Mouse (Mus musculus): Measurements from ENCODE around the gene Rcvrn.

Gene Rcvrn

GRCm38 (mm10) chr11:67722399-67723156 is 27.5 kb downstream of the Rcvrn start:
- no peak for TF ChIP-seq GATA4 (IDR thresholded peaks at IDR 0.05; ENCODE audit: insufficient replicate concordance, low read length)

GRCm38 (mm10) chr11:67723231-67724013 is 28.3 kb downstream of the Rcvrn start:
- no peak for TF ChIP-seq GATA4 (IDR thresholded peaks at IDR 0.05; ENCODE audit: insufficient replicate concordance, low read length)

- TF ChIP-seq GATA4 (IDR thresholded peaks at IDR 0.05; ENCODE audit: insufficient replicate concordance, low read length): no peak
These were observed 32.0 kb downstream of the Rcvrn start for GRCm38 (mm10) chr11:67727095-67727494.

- no peak for TF ChIP-seq GATA4 (IDR thresholded peaks at IDR 0.05; ENCODE audit: insufficient replicate concordance, low read length)
These were observed 33.6 kb downstream of the Rcvrn start for GRCm38 (mm10) chr11:67728726-67729125.

- no peak for TF ChIP-seq GATA4 (IDR thresholded peaks at IDR 0.05; ENCODE audit: insufficient replicate concordance, low read length)
These were observed 35.9 kb downstream of the Rcvrn start for GRCm38 (mm10) chr11:67731056-67731455.

- no peak for TF ChIP-seq GATA4 (IDR thresholded peaks at IDR 0.05; ENCODE audit: insufficient replicate concordance, low read length)
These were observed 38.6 kb downstream of the Rcvrn start for GRCm38 (mm10) chr11:67733726-67734125.

GRCm38 (mm10) chr11:67734597-67734996 is 39.5 kb downstream of the Rcvrn start:
- TF ChIP-seq GATA4 (IDR thresholded peaks at IDR 0.05; ENCODE audit: insufficient replicate concordance, low read length): no peak

- TF ChIP-seq GATA4 (IDR thresholded peaks at IDR 0.05; ENCODE audit: insufficient replicate concordance, low read length): no peak
These were observed 43.2 kb downstream of the Rcvrn start for GRCm38 (mm10) chr11:67738345-67738744.

GRCm38 (mm10) chr11:67738846-67739490 is 43.8 kb downstream of the Rcvrn start:
- no peak for TF ChIP-seq GATA4 (IDR thresholded peaks at IDR 0.05; ENCODE audit: insufficient replicate concordance, low read length)

GRCm38 (mm10) chr11:67741569-67741968 is 46.4 kb downstream of the Rcvrn start:
- TF ChIP-seq GATA4 (IDR thresholded peaks at IDR 0.05; ENCODE audit: insufficient replicate concordance, low read length): no peak
